In the genomic region with DNA sequence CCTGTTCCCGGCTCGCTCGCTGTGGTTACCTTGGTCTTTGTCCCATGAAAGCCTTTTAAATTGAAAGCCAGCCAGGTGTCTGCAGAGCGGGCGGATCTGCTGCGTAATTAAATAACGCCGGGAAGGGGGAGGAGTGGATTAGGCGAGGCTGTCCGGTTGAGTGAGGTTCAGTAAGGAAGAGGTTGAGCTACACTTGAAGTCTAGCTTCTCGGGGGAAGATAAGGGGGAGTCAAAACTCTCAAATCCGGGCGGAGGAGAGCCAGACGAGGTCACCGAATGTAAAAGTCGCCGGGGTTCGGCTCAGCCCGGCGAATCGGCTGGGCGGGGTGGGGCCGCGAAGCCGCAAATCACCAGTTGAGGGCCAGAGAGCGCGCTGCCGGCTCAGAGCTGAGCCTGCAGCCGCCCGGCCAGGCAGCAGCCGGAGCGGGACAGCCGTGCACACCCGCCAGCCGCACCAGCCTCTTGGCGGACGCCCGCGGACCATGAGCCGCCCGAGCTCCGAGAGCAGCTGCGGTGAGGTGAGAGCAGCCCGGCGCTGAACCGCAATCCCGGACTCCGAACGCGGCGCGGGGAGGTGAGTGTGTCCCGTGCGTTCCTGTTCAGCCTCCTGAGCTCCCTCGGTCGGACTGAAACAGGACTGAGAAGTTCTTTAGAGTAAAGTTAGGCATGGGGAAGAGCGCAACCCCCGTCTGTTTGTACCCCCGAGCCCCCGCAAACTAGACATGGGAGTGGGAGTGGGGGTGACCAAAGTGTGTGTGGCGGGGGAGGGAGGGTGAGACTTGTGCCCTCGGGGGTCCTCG, we compare ENCODE assay signal across 8 mouse cellular contexts.
A peak's percentile ranks its signal among the peaks of the same experiment; 100 is the strongest.
DNase-seq lines count a peak whose midpoint lies in the region; ATAC-seq and TF ChIP-seq lines count a peak whose summit lies in the region.

No protein-coding gene starts in this region.

- H3K79me2 ChIP-seq in myocyte (ENCODE audit: control insufficient read depth, insufficient read depth): peaks cover 50% of the 10 kb centered on the region

- peak overlapping the region; percentile 91 for H3K27ac ChIP-seq in embryonic facial prominence, embryonic 10.5 days (replicated peaks)
- no peak overlapping the region for H3K27ac ChIP-seq in liver, embryonic 12.5 days

- H3K27me3 ChIP-seq in embryonic facial prominence, embryonic 10.5 days (replicated peaks; ENCODE audit: low read depth, poor library complexity, severe bottlenecking): peaks cover 47% of the 10 kb centered on the region
- H3K27me3 ChIP-seq in liver, embryonic 12.5 days (replicated peaks): peaks cover 48% of the 10 kb centered on the region
- no peaks in the 10 kb centered on the region for H3K27me3 ChIP-seq in myocyte (ENCODE audit: control insufficient read depth, insufficient read depth, insufficient read length)

- under 1% methylated on average over 63 of the region's 63 CpGs for WGBS in embryonic facial prominence, embryonic 10.5 days
- 2% methylated on average over 63 of the region's 63 CpGs for WGBS in liver, embryonic 12.5 days (ENCODE audit: insufficient replicate concordance)

- peak overlapping the region; percentile 80 for H3K4me3 ChIP-seq in embryonic facial prominence, embryonic 10.5 days
- peak overlapping the region; percentile 59 for H3K4me3 ChIP-seq in liver, embryonic 12.5 days
- peak overlapping the region; percentile 86 for H3K4me3 ChIP-seq in myocyte

- H3K4me2 ChIP-seq in liver, embryonic 12.5 days: peak overlapping the region; percentile 71
- H3K4me2 ChIP-seq in myocyte (ENCODE audit: low read depth): peak overlapping the region; percentile 97

- H3K4me1 ChIP-seq in embryonic facial prominence, embryonic 10.5 days: peaks cover 44% of the 10 kb centered on the region
- no peaks in the 10 kb centered on the region for H3K4me1 ChIP-seq in liver, embryonic 12.5 days

- peak; percentile 73 for ATAC-seq in liver, embryonic 12.5 days

- H3ac ChIP-seq in myocyte (ENCODE audit: control insufficient read depth, insufficient read length): peak overlapping the region; percentile 30

- no peaks in the 10 kb centered on the region for H3K9me3 ChIP-seq in embryonic facial prominence, embryonic 10.5 days
- no peaks in the 10 kb centered on the region for H3K9me3 ChIP-seq in liver, embryonic 12.5 days (replicated peaks)

- H3K36me3 ChIP-seq in embryonic facial prominence, embryonic 10.5 days (replicated peaks): 0 out of 2 replicates have a peak, but pooled peaks cover 4% of the 10 kb centered on the region
- H3K36me3 ChIP-seq in liver, embryonic 12.5 days: no peaks in the 10 kb centered on the region
- no peaks in the 10 kb centered on the region for H3K36me3 ChIP-seq in myocyte (ENCODE audit: control insufficient read depth, insufficient read depth)

- TF ChIP-seq POLR2A in myocyte (IDR thresholded peaks at IDR 0.05; ENCODE audit: insufficient read length, low read depth): peak; percentile 100

- H3K9ac ChIP-seq in liver, embryonic 12.5 days: peak overlapping the region; percentile 62

- peak; percentile 34 for DNase-seq in right cerebral cortex, adult 18-20 months
- DNase-seq in right cerebral cortex, postnatal 36 days (ENCODE audit: low spot score in 2 of 2): no peak
- DNase-seq in embryonic facial prominence, embryonic 10.5 days (ENCODE audit: low spot score): peak; percentile 86
- peak; percentile 80 to 82 for DNase-seq in heart, adult 9 months (ENCODE audit: low spot score in 2 of 2)
- peak; percentile 74 to 78 for DNase-seq in kidney, adult 8-10 months
- peak; percentile 65 to 81 for DNase-seq in spleen, postnatal 4 days (ENCODE audit: low spot score in 2 of 2)

TF ChIP-seq in myocyte, 11 proteins besides CTCF, POLR2A, EP300 and RAD21:
- no peak for TF ChIP-seq MAX (IDR thresholded peaks at IDR 0.05; ENCODE audit: low read depth)
- TF ChIP-seq CEBPB (IDR thresholded peaks at IDR 0.05; ENCODE audit: insufficient read depth, poor library complexity, severe bottlenecking): no peak
- TF ChIP-seq POLR2AphosphoS2 (IDR thresholded peaks at IDR 0.05; ENCODE audit: insufficient read length, low read depth): peak; percentile 95
- no peak for TF ChIP-seq SRF (IDR thresholded peaks at IDR 0.05; ENCODE audit: control insufficient read depth, insufficient read length, low read depth)
- no peak for TF ChIP-seq TCF12 (IDR thresholded peaks at IDR 0.05; ENCODE audit: insufficient read depth, poor library complexity, severe bottlenecking)
- no peak for TF ChIP-seq E2F4 (IDR thresholded peaks at IDR 0.05; ENCODE audit: insufficient read depth)
- peak; percentile 18 for TF ChIP-seq TCF3 (IDR thresholded peaks at IDR 0.05; ENCODE audit: insufficient read length, low read depth)
- TF ChIP-seq MYOG (IDR thresholded peaks at IDR 0.05; ENCODE audit: control insufficient read depth in 1 of 3, insufficient read depth in 1 of 3, insufficient read length in 2 of 3, low read depth in 2 of 3): peak in 2 of 3 experiments; percentile 75 to 77
- peak in 2 of 3 experiments; percentile 28 to 38 for TF ChIP-seq MYOD1 (IDR thresholded peaks at IDR 0.05; ENCODE audit: control insufficient read depth in 1 of 3, insufficient read length in 2 of 3, low read depth in 2 of 3)
- TF ChIP-seq REST (IDR thresholded peaks at IDR 0.05; ENCODE audit: insufficient read depth, insufficient read length): peak; percentile 4
- no peak for TF ChIP-seq USF1 (IDR thresholded peaks at IDR 0.05; ENCODE audit: low read depth)

Comparison
In these comparisons a context has a peak if more than half of its experiments do, and no peak if none do; other contexts are left out.
1. DNase-seq: peak in right cerebral cortex, adult 18-20 months (single experiment), embryonic facial prominence, embryonic 10.5 days (single experiment), heart, adult 9 months (2 of 2), kidney, adult 8-10 months (2 of 2) and spleen, postnatal 4 days (2 of 2); none in right cerebral cortex, postnatal 36 days (0 of 2).
2. Peak in every context shown above with its lines, with median percentiles within 50 percentile points of each other: H3K4me3 ChIP-seq.